Mouse (Mus musculus): ENCODE data around the gene Dennd6a. TPM values are rescaled to one million over a fixed set of nuclear protein-coding genes. Genes with fewer than 3 reads are reported as not detected.

Dennd6a gene
- polyA plus RNA-seq, 1 experiment from 2014 or later: 17.1 TPM

GRCm38 (mm10) chr14:26542136-26542535 lies 31.5 kb upstream of the Dennd6a start:
- H3K4me2 ChIP-seq: no peak overlapping the region
- no peaks in the 10 kb centered on the region for H3K27me3 ChIP-seq (replicated peaks)
- no peaks in the 10 kb centered on the region for H3K36me3 ChIP-seq
- no peaks in the 10 kb centered on the region for H3K9me3 ChIP-seq (replicated peaks)
- H3K9ac ChIP-seq (replicated peaks): no peak overlapping the region
- no peak overlapping the region for H3K4me3 ChIP-seq (replicated peaks)
- no peak overlapping the region for H3K27ac ChIP-seq (replicated peaks)
- no peak for ATAC-seq (ENCODE audit: low FRiP score)
- WGBS: 94% methylated on average over 1 of the region's 1 CpGs
- no peaks in the 10 kb centered on the region for H3K4me1 ChIP-seq

- Histone ChIP-seq H3K9me3 (replicated peaks) (no peaks in the 10 kb centered on the region), H3K9ac (replicated peaks) (no peak overlapping the region), H3K4me1 (no peaks in the 10 kb centered on the region), H3K4me2 (no peak overlapping the region), H3K36me3 (no peaks in the 10 kb centered on the region), H3K27ac (replicated peaks) (no peak overlapping the region), H3K27me3 (replicated peaks) (no peaks in the 10 kb centered on the region), H3K4me3 (replicated peaks) (no peak overlapping the region)
- ATAC-seq (ENCODE audit: low FRiP score): no peak
- 84% methylated on average over 10 of the region's 10 CpGs for WGBS
Measured at GRCm38 (mm10) chr14:26547516-26548488, 25.9 kb upstream of the Dennd6a start.

- 95% methylated on average over 8 of the region's 8 CpGs for WGBS
- no peak for ATAC-seq (ENCODE audit: low FRiP score)
- no peaks in the 10 kb centered on the region for H3K9me3 ChIP-seq (replicated peaks)
- no peak overlapping the region for H3K27ac ChIP-seq (replicated peaks)
- no peak overlapping the region for H3K4me3 ChIP-seq (replicated peaks)
- H3K9ac ChIP-seq (replicated peaks): no peak overlapping the region
- H3K4me1 ChIP-seq: no peaks in the 10 kb centered on the region
- H3K4me2 ChIP-seq: no peak overlapping the region
- no peaks in the 10 kb centered on the region for H3K36me3 ChIP-seq
- no peaks in the 10 kb centered on the region for H3K27me3 ChIP-seq (replicated peaks)
Measured at GRCm38 (mm10) chr14:26550712-26551111, 22.9 kb upstream of the Dennd6a start.

- no peak for ATAC-seq (ENCODE audit: low FRiP score)
- Histone ChIP-seq H3K4me2 (no peak overlapping the region), H3K9me3 (replicated peaks) (no peaks in the 10 kb centered on the region), H3K36me3 (no peaks in the 10 kb centered on the region), H3K9ac (replicated peaks) (no peak overlapping the region), H3K27me3 (replicated peaks) (no peaks in the 10 kb centered on the region), H3K4me1 (no peaks in the 10 kb centered on the region), H3K4me3 (replicated peaks) (no peak overlapping the region), H3K27ac (replicated peaks) (no peak overlapping the region)
- WGBS: 84% methylated on average over 2 of the region's 2 CpGs
Measured at GRCm38 (mm10) chr14:26552441-26552840, 21.2 kb upstream of the Dennd6a start.

GRCm38 (mm10) chr14:26552853-26553252 lies 20.8 kb upstream of the Dennd6a start:
- Histone ChIP-seq H3K4me2 (no peak overlapping the region), H3K9me3 (replicated peaks) (no peaks in the 10 kb centered on the region), H3K27ac (replicated peaks) (no peak overlapping the region), H3K9ac (replicated peaks) (no peak overlapping the region), H3K4me1 (no peaks in the 10 kb centered on the region), H3K36me3 (no peaks in the 10 kb centered on the region), H3K27me3 (replicated peaks) (no peaks in the 10 kb centered on the region), H3K4me3 (replicated peaks) (no peak overlapping the region)
- WGBS: 85% methylated on average over 3 of the region's 3 CpGs
- ATAC-seq (ENCODE audit: low FRiP score): no peak

GRCm38 (mm10) chr14:26557581-26557980 lies 16.1 kb upstream of the Dennd6a start:
- Histone ChIP-seq H3K4me3 (replicated peaks) (no peak overlapping the region), H3K4me2 (no peak overlapping the region), H3K4me1 (no peaks in the 10 kb centered on the region), H3K9me3 (replicated peaks) (no peaks in the 10 kb centered on the region), H3K9ac (replicated peaks) (no peak overlapping the region), H3K36me3 (no peaks in the 10 kb centered on the region), H3K27me3 (replicated peaks) (no peaks in the 10 kb centered on the region), H3K27ac (replicated peaks) (no peak overlapping the region)
- no peak for ATAC-seq (ENCODE audit: low FRiP score)
- WGBS: 35% methylated on average over 1 of the region's 1 CpGs

GRCm38 (mm10) chr14:26558536-26558935 lies 15.1 kb upstream of the Dennd6a start:
- Histone ChIP-seq H3K4me1 (no peaks in the 10 kb centered on the region), H3K36me3 (no peaks in the 10 kb centered on the region), H3K27ac (replicated peaks) (no peak overlapping the region), H3K4me2 (no peak overlapping the region), H3K9me3 (replicated peaks) (no peaks in the 10 kb centered on the region), H3K9ac (replicated peaks) (no peak overlapping the region), H3K27me3 (replicated peaks) (no peaks in the 10 kb centered on the region), H3K4me3 (replicated peaks) (no peak overlapping the region)
- ATAC-seq (ENCODE audit: low FRiP score): no peak
- whole genome bisulfite sequencing: 94% methylated on average over 7 of the region's 7 CpGs

GRCm38 (mm10) chr14:26562247-26562646 lies 11.4 kb upstream of the Dennd6a start:
- Histone ChIP-seq H3K4me1 (no peaks in the 10 kb centered on the region), H3K9ac (replicated peaks) (no peak overlapping the region), H3K4me3 (replicated peaks) (no peak overlapping the region), H3K27me3 (replicated peaks) (no peaks in the 10 kb centered on the region), H3K36me3 (no peaks in the 10 kb centered on the region), H3K27ac (replicated peaks) (no peak overlapping the region), H3K4me2 (no peak overlapping the region), H3K9me3 (replicated peaks) (no peaks in the 10 kb centered on the region)
- ATAC-seq (ENCODE audit: low FRiP score): no peak
- WGBS: 85% methylated on average over 2 of the region's 2 CpGs

- ATAC-seq (ENCODE audit: low FRiP score): no peak
- no peak overlapping the region for H3K4me3 ChIP-seq (replicated peaks)
- H3K4me1 ChIP-seq: no peaks in the 10 kb centered on the region
- no peaks in the 10 kb centered on the region for H3K36me3 ChIP-seq
- no peak overlapping the region for H3K27ac ChIP-seq (replicated peaks)
- 87% methylated on average over 4 of the region's 4 CpGs for WGBS
- no peak overlapping the region for H3K9ac ChIP-seq (replicated peaks)
- no peak overlapping the region for H3K4me2 ChIP-seq
- H3K9me3 ChIP-seq (replicated peaks): no peaks in the 10 kb centered on the region
- no peaks in the 10 kb centered on the region for H3K27me3 ChIP-seq (replicated peaks)
Measured at GRCm38 (mm10) chr14:26569880-26570279, 3.8 kb upstream of the Dennd6a start.

GRCm38 (mm10) chr14:26571951-26572675 lies 1.5 kb upstream of the Dennd6a start:
- no peaks in the 10 kb centered on the region for H3K4me1 ChIP-seq
- H3K9ac ChIP-seq (replicated peaks): no peak overlapping the region
- no peaks in the 10 kb centered on the region for H3K9me3 ChIP-seq (replicated peaks)
- no peak overlapping the region for H3K4me3 ChIP-seq (replicated peaks)
- no peaks in the 10 kb centered on the region for H3K27me3 ChIP-seq (replicated peaks)
- H3K27ac ChIP-seq (replicated peaks): no peak overlapping the region
- WGBS: 69% methylated on average over 4 of the region's 4 CpGs
- no peak for ATAC-seq (ENCODE audit: low FRiP score)
- no peak overlapping the region for H3K4me2 ChIP-seq
- H3K36me3 ChIP-seq: no peaks in the 10 kb centered on the region

- Histone ChIP-seq H3K4me2 (no peak overlapping the region), H3K4me3 (replicated peaks) (no peak overlapping the region), H3K9me3 (replicated peaks) (no peaks in the 10 kb centered on the region), H3K9ac (replicated peaks) (no peak overlapping the region), H3K36me3 (no peaks in the 10 kb centered on the region), H3K4me1 (peaks cover 9% of the 10 kb centered on the region), H3K27me3 (replicated peaks) (no peaks in the 10 kb centered on the region), H3K27ac (replicated peaks) (no peak overlapping the region)
- ATAC-seq (ENCODE audit: low FRiP score): no peak
- 83% methylated on average over 3 of the region's 3 CpGs for WGBS
Measured at GRCm38 (mm10) chr14:26576255-26576780, 2.7 kb downstream of the Dennd6a start.

All from neural tube, embryonic 15.5 days (tissue).